Mouse (Mus musculus) MEL (cell line): ENCODE measurements around the gene Eif1.

Experiments used
- CHD1 ChIP-seq: IDR thresholded peaks from 2 replicates; pipeline ENCODE4 v1.6.1; 2012; ENCODE audit warnings: low read depth, mild to moderate bottlenecking, inconsistent platforms, low read length, improper control_type of control experiment
- JUND ChIP-seq: IDR thresholded peaks from 2 replicates; pipeline ENCODE4 v1.6.1; 2011; ENCODE audit warnings: low read depth, mild to moderate bottlenecking, improper control_type of control experiment, low read length
- MAZ ChIP-seq: IDR thresholded peaks from 2 replicates; pipeline ENCODE4 v1.6.1; 2012; ENCODE audit warnings: low read depth, mild to moderate bottlenecking, inconsistent platforms, low read length, improper control_type of control experiment
- POLR2A ChIP-seq, 2 experiments: IDR thresholded peaks; 2 replicates each; pipeline ENCODE4 v1.6.1; 2011 to 2012; ENCODE audit warnings: low read length in 2 of 2, mild to moderate bottlenecking in 2 of 2, control low read depth in 1 of 2, improper control_type of control experiment in 1 of 2, low read depth in 1 of 2, moderate library complexity in 1 of 2; ENCODE audit not compliant: control insufficient read depth in 1 of 2, insufficient read depth in 1 of 2, poor library complexity in 1 of 2
- ZC3H11A ChIP-seq: IDR thresholded peaks from 2 replicates; pipeline ENCODE4 v1.6.1; 2012; ENCODE audit warnings: low read depth, mild to moderate bottlenecking, inconsistent platforms, low read length, improper control_type of control experiment
- ZKSCAN1 ChIP-seq: IDR thresholded peaks from 2 replicates; pipeline ENCODE4 v1.6.1; 2012; ENCODE audit warnings: low read depth, mild to moderate bottlenecking, inconsistent platforms, low read length, improper control_type of control experiment, moderate library complexity
- ZNF384 ChIP-seq: IDR thresholded peaks from 2 replicates; pipeline ENCODE4 v1.6.1; 2012; ENCODE audit warnings: low read depth, mild to moderate bottlenecking, inconsistent platforms, low read length, improper control_type of control experiment

DNA sequence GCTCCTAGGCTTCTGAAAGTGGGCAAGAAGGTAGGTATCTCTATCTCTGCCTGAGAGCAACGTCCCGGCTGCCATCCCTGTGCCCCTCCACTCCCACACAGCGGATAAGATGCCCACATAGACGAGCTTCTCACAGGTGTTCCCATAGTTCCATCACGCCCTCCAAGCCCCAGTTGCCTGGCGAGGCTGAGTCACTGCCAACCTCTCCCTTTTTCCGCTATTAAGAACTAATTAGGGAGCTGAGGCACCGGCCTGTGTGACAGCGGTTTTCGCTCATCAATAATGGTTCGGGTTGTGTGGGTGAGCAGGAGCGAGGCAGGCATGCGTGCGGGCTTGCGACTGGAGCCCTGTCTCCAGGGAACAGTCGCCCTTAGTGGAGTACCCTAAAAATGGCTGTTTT lies 10.6 kb downstream of the Eif1 start:
- TF ChIP-seq POLR2A (IDR thresholded peaks at IDR 0.05; ENCODE audit: control insufficient read depth in 1 of 2, insufficient read depth in 1 of 2, low read depth in 1 of 2, low read length in 2 of 2, poor library complexity in 1 of 2) (no peak), MAZ (no peak), ZNF384 (no peak), ZC3H11A (no peak), CHD1 (no peak), ZKSCAN1 (no peak), JUND (no peak)
